Mouse (Mus musculus): ENCODE data around the gene Trh. TPM values are rescaled to one million over a fixed set of nuclear protein-coding genes. Genes with fewer than 3 reads are reported as not detected.

Gene Trh
- not detected in 2 replicates for polyA plus RNA-seq (2015; fragmentation: Nextera tagmentation; extraction: Ambion mirVana)

DNA sequence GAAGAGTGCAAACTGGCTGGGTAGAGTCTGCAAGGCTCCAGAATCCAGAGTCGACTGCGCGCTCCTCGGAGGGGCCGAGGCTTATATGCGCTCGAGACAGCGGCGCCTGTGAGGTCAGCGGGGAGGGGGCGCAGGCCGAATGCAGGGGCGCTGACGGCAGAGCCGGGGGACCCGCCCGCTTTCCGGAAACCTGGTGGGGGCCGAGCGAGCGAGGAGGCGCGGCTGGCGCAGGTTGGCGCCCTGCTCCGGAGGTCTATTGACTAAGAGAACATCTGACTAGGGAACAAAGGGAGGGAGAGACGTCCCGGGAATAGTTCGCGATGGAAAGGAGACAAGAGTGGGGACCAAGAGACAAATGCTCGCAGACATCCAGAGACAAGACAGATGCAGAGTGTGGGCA is at the start of gene Trh:
Gene Trh (minus strand): TSS at position 60 of the 400 bp plus-strand sequence.
- no peak for ATAC-seq (ENCODE audit: low read depth)
- WGBS (ENCODE audit: insufficient replicate concordance): 1% methylated on average over 31 of the region's 31 CpGs

GRCm38 (mm10) chr6:92290826-92291225 is 46.4 kb upstream of the Trh start:
- Histone ChIP-seq H3K27ac (no peak overlapping the region), H3K4me1 (replicated peaks) (no peaks in the 10 kb centered on the region; the same call in 1 of the 2 replicates), H3K4me3 (replicated peaks) (no peak overlapping the region), H3K4me2 (no peak overlapping the region), H3K36me3 (no peaks in the 10 kb centered on the region), H3K9ac (no peak overlapping the region), H3K27me3 (no peaks in the 10 kb centered on the region), H3K9me3 (replicated peaks) (no peaks in the 10 kb centered on the region)
- no peak for ATAC-seq (ENCODE audit: low read depth)
- WGBS (ENCODE audit: insufficient replicate concordance): 66% methylated on average over 3 of the region's 3 CpGs
- DNase-seq: no peak

More for the DNA sequence above, at the start of gene Trh:
- H3K4me2 ChIP-seq: peak within 1 kb of the TSS; percentile 30; the same call in 1 of the 2 replicates
- H3K4me1 ChIP-seq (replicated peaks): peaks cover 11% of the 10 kb centered on the region; the same call in 1 of the 2 replicates
- no peaks in the 10 kb centered on the region for H3K9me3 ChIP-seq (replicated peaks)
- peaks cover 56% of the 10 kb centered on the region for H3K27me3 ChIP-seq
- no peaks in the 10 kb centered on the region for H3K36me3 ChIP-seq
- H3K4me3 ChIP-seq (replicated peaks): no peak within 1 kb of the TSS
- DNase-seq: no peak
- H3K9ac ChIP-seq: no peak within 1 kb of the TSS
- H3K27ac ChIP-seq: no peak within 1 kb of the TSS

- H3K27me3 ChIP-seq: no peaks in the 10 kb centered on the region
- H3K4me3 ChIP-seq (replicated peaks): no peak overlapping the region
- H3K36me3 ChIP-seq: no peaks in the 10 kb centered on the region
- 14% methylated on average over 4 of the region's 4 CpGs for WGBS (ENCODE audit: insufficient replicate concordance)
- no peaks in the 10 kb centered on the region for H3K9me3 ChIP-seq (replicated peaks)
- ATAC-seq (ENCODE audit: low read depth): no peak
- no peak for DNase-seq
- H3K4me1 ChIP-seq (replicated peaks): no peaks in the 10 kb centered on the region; the same call in 1 of the 2 replicates
- H3K4me2 ChIP-seq: no peak overlapping the region
- no peak overlapping the region for H3K27ac ChIP-seq
- no peak overlapping the region for H3K9ac ChIP-seq
These were observed 42.4 kb upstream of the Trh start for GRCm38 (mm10) chr6:92286889-92287288.

DNA sequence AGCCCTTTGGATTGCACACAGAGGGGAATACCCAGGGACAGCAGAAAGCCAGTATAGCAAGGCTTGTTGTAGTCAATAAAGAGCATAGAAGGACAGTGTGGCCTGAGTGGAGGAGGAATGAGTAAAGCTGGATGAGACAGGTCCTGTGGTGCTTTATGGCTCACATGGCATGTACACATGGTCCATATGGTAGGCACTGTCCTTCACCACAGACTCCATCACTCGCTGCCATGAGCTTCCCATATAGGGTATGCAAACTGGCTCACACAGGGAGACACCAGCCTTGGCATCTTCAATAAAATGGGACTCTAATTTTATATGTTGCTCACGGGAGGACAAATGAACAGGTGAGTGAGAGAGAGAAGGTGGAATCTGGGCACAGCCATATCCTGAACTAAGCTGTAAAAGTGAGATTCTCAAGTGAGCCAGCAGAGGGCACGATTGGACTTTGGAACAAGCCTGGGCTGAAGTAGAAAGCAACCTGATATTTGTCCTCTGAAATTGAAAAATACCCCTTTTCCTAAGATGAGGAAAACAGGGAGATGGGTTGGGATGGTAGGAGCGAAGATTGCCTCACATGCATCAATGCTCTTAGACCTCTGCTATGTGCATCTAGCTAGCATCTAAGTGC is 41.9 kb upstream of the Trh start:
- H3K4me3 ChIP-seq (replicated peaks): no peak overlapping the region
- H3K4me1 ChIP-seq (replicated peaks): no peaks in the 10 kb centered on the region; the same call in 1 of the 2 replicates
- DNase-seq: no peak
- no peaks in the 10 kb centered on the region for H3K36me3 ChIP-seq
- H3K27me3 ChIP-seq: no peaks in the 10 kb centered on the region
- no peak overlapping the region for H3K4me2 ChIP-seq
- H3K9me3 ChIP-seq (replicated peaks): no peaks in the 10 kb centered on the region
- 25% methylated on average over 4 of the region's 4 CpGs for WGBS (ENCODE audit: insufficient replicate concordance)
- ATAC-seq (ENCODE audit: low read depth): no peak
- H3K27ac ChIP-seq: no peak overlapping the region
- H3K9ac ChIP-seq: no peak overlapping the region

DNA sequence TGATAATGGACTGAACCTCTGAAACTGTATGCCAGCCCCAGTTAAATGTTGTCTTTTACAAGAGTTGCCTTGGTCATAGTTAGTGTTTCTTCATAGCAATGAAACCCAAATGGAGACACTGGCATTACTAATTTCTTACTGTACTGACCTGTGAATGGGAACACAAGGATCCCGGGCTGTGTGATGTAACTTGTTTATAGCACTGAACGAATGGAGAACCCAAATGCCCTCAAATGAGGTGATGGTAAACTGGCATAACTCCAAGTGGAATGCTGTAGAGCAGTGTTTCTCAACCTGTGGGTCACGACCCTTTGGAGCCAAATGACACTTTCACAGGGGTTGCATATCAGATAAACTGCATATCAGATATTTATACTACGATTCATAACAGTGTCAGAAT is 41.1 kb upstream of the Trh start:
- ATAC-seq (ENCODE audit: low read depth): no peak
- DNase-seq: no peak
- Histone ChIP-seq H3K9me3 (replicated peaks) (no peaks in the 10 kb centered on the region), H3K4me3 (replicated peaks) (no peak overlapping the region), H3K4me1 (replicated peaks) (no peaks in the 10 kb centered on the region; the same call in 1 of the 2 replicates), H3K4me2 (no peak overlapping the region), H3K27ac (no peak overlapping the region), H3K27me3 (no peaks in the 10 kb centered on the region), H3K9ac (no peak overlapping the region), H3K36me3 (no peaks in the 10 kb centered on the region)
- 63% methylated on average over 4 of the region's 4 CpGs for WGBS (ENCODE audit: insufficient replicate concordance)

DNA sequence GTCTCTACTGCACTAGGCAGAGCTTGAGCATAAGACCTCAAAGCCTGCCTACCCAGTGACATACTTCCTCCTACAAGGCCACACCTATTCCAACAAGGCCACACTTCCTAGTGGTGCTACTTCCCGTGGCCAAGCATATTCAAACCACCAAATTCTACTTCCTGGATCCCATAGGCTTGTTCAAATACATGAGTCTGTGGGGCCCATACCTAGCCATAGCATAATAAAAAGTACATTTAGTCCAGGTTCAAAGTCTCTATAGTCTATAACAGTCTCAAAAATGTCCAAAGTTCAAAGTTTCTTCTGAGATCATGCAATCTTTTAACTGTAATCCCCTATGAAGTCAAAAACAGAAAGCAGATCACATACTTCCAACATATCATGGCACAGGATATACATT is 32.7 kb upstream of the Trh start:
- Histone ChIP-seq H3K4me3 (replicated peaks) (no peak overlapping the region), H3K36me3 (no peaks in the 10 kb centered on the region), H3K9ac (no peak overlapping the region), H3K27me3 (no peaks in the 10 kb centered on the region), H3K9me3 (replicated peaks) (no peaks in the 10 kb centered on the region), H3K4me1 (replicated peaks) (peaks cover 15% of the 10 kb centered on the region), H3K4me2 (no peak overlapping the region), H3K27ac (no peak overlapping the region)
- WGBS (ENCODE audit: insufficient replicate concordance): 32% methylated on average over 1 of the region's 1 CpGs
- DNase-seq: no peak
- ATAC-seq (ENCODE audit: low read depth): no peak

- Histone ChIP-seq H3K27ac (peak overlapping the region; percentile 3), H3K4me1 (replicated peaks) (peaks cover 15% of the 10 kb centered on the region), H3K4me2 (peak overlapping the region; percentile 23), H3K9me3 (replicated peaks) (no peaks in the 10 kb centered on the region), H3K27me3 (no peaks in the 10 kb centered on the region), H3K9ac (no peak overlapping the region), H3K4me3 (replicated peaks) (no peak overlapping the region), H3K36me3 (no peaks in the 10 kb centered on the region)
- DNase-seq (peak; percentile 46), ATAC-seq (ENCODE audit: low read depth) (peak; percentile 95)
- WGBS (ENCODE audit: insufficient replicate concordance): 21% methylated on average over 6 of the region's 6 CpGs
These were observed 29.3 kb upstream of the Trh start for GRCm38 (mm10) chr6:92273652-92274322.

DNA sequence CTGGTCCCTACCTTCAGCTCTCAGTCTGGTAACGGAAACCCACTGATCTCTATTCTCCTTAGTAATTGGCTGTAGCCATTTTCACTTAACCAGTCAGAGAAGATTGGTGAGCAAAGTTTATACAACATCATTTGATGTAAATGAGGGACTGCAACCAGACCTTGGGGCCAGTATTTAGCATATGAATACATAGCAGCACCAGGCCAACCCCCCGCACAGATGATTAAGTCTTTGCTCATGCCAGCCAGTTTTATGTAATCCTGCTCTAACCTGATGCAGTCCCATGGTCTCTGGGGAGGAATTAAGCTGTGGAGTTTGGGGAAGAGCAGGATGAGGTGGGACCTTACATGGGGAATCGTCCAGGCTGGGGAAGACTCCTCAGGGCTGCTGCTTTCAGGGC is 28.2 kb upstream of the Trh start:
- H3K36me3 ChIP-seq: no peaks in the 10 kb centered on the region
- no peaks in the 10 kb centered on the region for H3K9me3 ChIP-seq (replicated peaks)
- DNase-seq (no peak), ATAC-seq (ENCODE audit: low read depth) (no peak)
- H3K9ac ChIP-seq: no peak overlapping the region
- no peak overlapping the region for H3K4me3 ChIP-seq (replicated peaks)
- peaks cover 15% of the 10 kb centered on the region for H3K4me1 ChIP-seq (replicated peaks)
- 67% methylated on average over 3 of the region's 3 CpGs for WGBS (ENCODE audit: insufficient replicate concordance)
- H3K4me2 ChIP-seq: no peak overlapping the region
- H3K27ac ChIP-seq: no peak overlapping the region
- H3K27me3 ChIP-seq: no peaks in the 10 kb centered on the region

GRCm38 (mm10) chr6:92269019-92269418 is 24.6 kb upstream of the Trh start:
- Histone ChIP-seq H3K9me3 (replicated peaks) (no peaks in the 10 kb centered on the region), H3K27me3 (no peaks in the 10 kb centered on the region), H3K4me3 (replicated peaks) (no peak overlapping the region), H3K4me1 (replicated peaks) (peaks cover 12% of the 10 kb centered on the region), H3K9ac (no peak overlapping the region), H3K4me2 (no peak overlapping the region), H3K36me3 (no peaks in the 10 kb centered on the region), H3K27ac (no peak overlapping the region)
- 7% methylated on average over 4 of the region's 4 CpGs for WGBS (ENCODE audit: insufficient replicate concordance)
- peak; percentile 55 for DNase-seq
- no peak for ATAC-seq (ENCODE audit: low read depth)

DNA sequence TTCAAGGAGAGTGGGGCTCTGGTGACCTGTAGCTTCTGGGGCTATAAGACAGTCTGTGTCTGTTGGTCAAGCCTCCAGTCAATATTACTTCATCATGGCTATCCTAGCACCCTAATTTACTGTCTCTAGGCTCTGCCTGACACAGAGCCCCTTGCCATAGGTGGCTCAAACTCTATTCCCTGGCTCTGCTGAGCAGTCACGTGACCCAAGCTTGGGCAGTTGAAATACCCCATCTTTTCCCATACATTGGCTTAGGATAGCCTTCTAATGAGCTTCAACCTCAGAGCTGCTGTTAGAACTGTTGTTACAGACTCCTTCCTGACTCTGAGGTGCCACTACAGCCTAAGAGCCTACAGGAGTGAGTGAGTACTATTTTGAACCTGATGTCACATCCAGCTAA is 23.6 kb upstream of the Trh start:
- Histone ChIP-seq H3K27ac (no peak overlapping the region), H3K36me3 (no peaks in the 10 kb centered on the region), H3K9me3 (replicated peaks) (no peaks in the 10 kb centered on the region), H3K4me1 (replicated peaks) (0 out of 2 replicates have a peak, but pooled peaks cover 3% of the 10 kb centered on the region), H3K4me3 (replicated peaks) (no peak overlapping the region), H3K9ac (no peak overlapping the region), H3K27me3 (no peaks in the 10 kb centered on the region), H3K4me2 (no peak overlapping the region)
- WGBS (ENCODE audit: insufficient replicate concordance): 56% methylated on average over 1 of the region's 1 CpGs
- ATAC-seq (ENCODE audit: low read depth) (no peak), DNase-seq (no peak)

DNA sequence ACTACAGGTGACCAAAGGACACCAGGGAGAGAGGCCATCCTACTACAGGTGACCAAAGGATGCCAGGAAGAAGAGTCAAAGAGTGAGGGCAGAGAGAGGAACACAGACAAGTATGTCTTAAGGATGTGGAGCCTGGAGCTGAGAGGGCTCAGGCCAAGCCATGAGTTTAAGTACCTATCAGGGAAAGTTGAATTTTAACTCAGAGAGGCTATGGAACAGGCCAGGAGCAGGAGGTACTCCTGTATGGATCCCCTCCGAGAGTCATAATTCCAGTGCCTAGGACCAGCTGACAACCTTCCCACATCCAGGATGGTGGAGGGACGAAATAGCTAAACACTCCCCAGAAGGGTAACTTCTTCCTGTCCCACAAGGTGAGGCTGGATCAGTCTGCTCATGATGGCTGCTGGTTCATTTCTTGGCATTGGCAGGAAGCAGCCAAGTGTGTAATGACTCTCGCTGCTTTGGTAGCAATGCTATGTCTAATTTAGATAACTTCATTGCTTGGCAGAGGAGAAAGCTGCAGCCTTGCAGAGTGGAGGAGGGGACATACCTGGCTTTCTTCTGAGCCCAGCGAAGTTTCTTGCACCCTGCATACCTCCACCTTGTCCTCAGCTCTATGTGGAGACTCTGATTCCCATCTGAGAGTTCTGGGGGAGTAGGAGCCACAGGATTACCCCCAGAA is 16.9 kb upstream of the Trh start:
- DNase-seq (no peak), ATAC-seq (ENCODE audit: low read depth) (no peak)
- H3K27ac ChIP-seq: no peak overlapping the region
- H3K9me3 ChIP-seq (replicated peaks): no peaks in the 10 kb centered on the region
- no peaks in the 10 kb centered on the region for H3K36me3 ChIP-seq
- 58% methylated on average over 4 of the region's 4 CpGs for WGBS (ENCODE audit: insufficient replicate concordance)
- H3K4me1 ChIP-seq (replicated peaks): peaks cover 5% of the 10 kb centered on the region
- no peak overlapping the region for H3K4me3 ChIP-seq (replicated peaks)
- H3K4me2 ChIP-seq: no peak overlapping the region
- no peak overlapping the region for H3K9ac ChIP-seq
- H3K27me3 ChIP-seq: 0 out of 2 replicates have a peak, but pooled peaks cover 5% of the 10 kb centered on the region
